Mouse (Mus musculus): ENCODE measurements at regions not wholly inside any gene's neighbourhood (a gene's known extent, or its start where the extent isn't known, plus 50 kb on each side); places are given as distances from the start of the nearest gene placed in this dataset.
A peak's percentile ranks its signal among the peaks of the same experiment; 100 is the strongest.

- H3K27me3 ChIP-seq (ENCODE audit: insufficient read depth, poor library complexity, severe bottlenecking) = no peaks in the 10 kb centered on the region
- H3K36me3 ChIP-seq = no peaks in the 10 kb centered on the region
- no peaks in the 10 kb centered on the region for H3K9me3 ChIP-seq
- H3K4me1 ChIP-seq (replicated peaks) = no peaks in the 10 kb centered on the region
- no peak for DNase-seq (ENCODE audit: low spot score)
- H3K27ac ChIP-seq = no peak overlapping the region
- H3K4me3 ChIP-seq = no peak overlapping the region
- WGBS = 76% methylated on average over 5 of the region's 5 CpGs
These were observed 197.9 kb upstream of the Csf3r start for GRCm38 (mm10) chr4:125826416-125826815.

GRCm38 (mm10) chr4:125835250-125835649 is 189.1 kb upstream of the Csf3r start:
- no peaks in the 10 kb centered on the region for H3K27me3 ChIP-seq (ENCODE audit: insufficient read depth, poor library complexity, severe bottlenecking)
- peak overlapping the region; percentile 9; the same call in 1 of the 2 replicates for H3K4me3 ChIP-seq
- H3K36me3 ChIP-seq = no peaks in the 10 kb centered on the region
- peak; percentile 83 for DNase-seq (ENCODE audit: low spot score)
- no peaks in the 10 kb centered on the region for H3K9me3 ChIP-seq
- peaks cover 14% of the 10 kb centered on the region; the same call in 1 of the 2 replicates for H3K4me1 ChIP-seq (replicated peaks)
- H3K27ac ChIP-seq = no peak overlapping the region
- 0% methylated on average over 8 of the region's 8 CpGs for WGBS

GRCm38 (mm10) chr4:125847568-125847967 is 176.8 kb upstream of the Csf3r start:
- H3K36me3 ChIP-seq = no peaks in the 10 kb centered on the region
- no peak overlapping the region for H3K4me3 ChIP-seq
- H3K9me3 ChIP-seq = no peaks in the 10 kb centered on the region
- peaks cover 26% of the 10 kb centered on the region for H3K4me1 ChIP-seq (replicated peaks)
- peaks cover 4% of the 10 kb centered on the region; the same call in 1 of the 2 replicates for H3K27me3 ChIP-seq (ENCODE audit: insufficient read depth, poor library complexity, severe bottlenecking)
- H3K27ac ChIP-seq = no peak overlapping the region
- no peak for DNase-seq (ENCODE audit: low spot score)
- 93% methylated on average over 3 of the region's 3 CpGs for WGBS

- H3K36me3 ChIP-seq = no peaks in the 10 kb centered on the region
- peaks cover 4% of the 10 kb centered on the region; the same call in 1 of the 2 replicates for H3K27me3 ChIP-seq (ENCODE audit: insufficient read depth, poor library complexity, severe bottlenecking)
- DNase-seq (ENCODE audit: low spot score) = peak; percentile 59
- no peaks in the 10 kb centered on the region for H3K9me3 ChIP-seq
- H3K4me1 ChIP-seq (replicated peaks) = peaks cover 19% of the 10 kb centered on the region
- no peak overlapping the region for H3K4me3 ChIP-seq
- 10% methylated on average over 4 of the region's 4 CpGs for WGBS
- H3K27ac ChIP-seq = no peak overlapping the region
These were observed 174.1 kb upstream of the Csf3r start for GRCm38 (mm10) chr4:125850300-125850699.

- WGBS = 74% methylated on average over 4 of the region's 4 CpGs
- H3K27ac ChIP-seq = no peak overlapping the region; the same call in 1 of the 2 replicates
These were observed 171.8 kb upstream of the Csf3r start for GRCm38 (mm10) chr4:125852545-125852944.

GRCm38 (mm10) chr4:125855983-125856591 is 168.3 kb upstream of the Csf3r start:
- Histone ChIP-seq H3K27ac (peak overlapping the region; percentile 56; the same call in 1 of the 2 replicates), H3K4me1 (replicated peaks) (peaks cover 50% of the 10 kb centered on the region), H3K27me3 (ENCODE audit: insufficient read depth, poor library complexity, severe bottlenecking) (peaks cover 3% of the 10 kb centered on the region; the same call in 1 of the 2 replicates), H3K4me3 (no peak overlapping the region), H3K36me3 (no peaks in the 10 kb centered on the region), H3K9me3 (no peaks in the 10 kb centered on the region)
- no peak for DNase-seq (ENCODE audit: low spot score)
- 52% methylated on average over 11 of the region's 11 CpGs for WGBS

More at GRCm38 (mm10) chr4:125852545-125852944, 171.8 kb upstream of the Csf3r start:
- DNase-seq (ENCODE audit: low spot score) = no peak
- Histone ChIP-seq H3K4me1 (replicated peaks) (peaks cover 33% of the 10 kb centered on the region), H3K27me3 (ENCODE audit: insufficient read depth, poor library complexity, severe bottlenecking) (peaks cover 4% of the 10 kb centered on the region; the same call in 1 of the 2 replicates), H3K4me3 (no peak overlapping the region), H3K9me3 (no peaks in the 10 kb centered on the region), H3K36me3 (no peaks in the 10 kb centered on the region)

GRCm38 (mm10) chr4:125856781-125857180 is 167.6 kb upstream of the Csf3r start:
- 63% methylated on average over 5 of the region's 5 CpGs for WGBS
- no peak overlapping the region for H3K4me3 ChIP-seq
- peak overlapping the region; percentile 56 for H3K27ac ChIP-seq

GRCm38 (mm10) chr4:125865057-125865456 is 159.3 kb upstream of the Csf3r start:
- H3K4me3 ChIP-seq = no peak overlapping the region
- no peak for DNase-seq (ENCODE audit: low spot score)
- 47% methylated on average over 8 of the region's 8 CpGs for WGBS
- no peaks in the 10 kb centered on the region for H3K9me3 ChIP-seq
- no peaks in the 10 kb centered on the region for H3K36me3 ChIP-seq
- no peak overlapping the region for H3K27ac ChIP-seq
- 0 out of 2 replicates have a peak, but pooled peaks cover 5% of the 10 kb centered on the region for H3K27me3 ChIP-seq (ENCODE audit: insufficient read depth, poor library complexity, severe bottlenecking)
- peaks cover 24% of the 10 kb centered on the region for H3K4me1 ChIP-seq (replicated peaks)

More at GRCm38 (mm10) chr4:125856781-125857180, 167.6 kb upstream of the Csf3r start:
- Histone ChIP-seq H3K27me3 (ENCODE audit: insufficient read depth, poor library complexity, severe bottlenecking) (no peaks in the 10 kb centered on the region; the same call in 1 of the 2 replicates), H3K9me3 (no peaks in the 10 kb centered on the region), H3K36me3 (no peaks in the 10 kb centered on the region), H3K4me1 (replicated peaks) (peaks cover 50% of the 10 kb centered on the region)
- no peak for DNase-seq (ENCODE audit: low spot score)

GRCm38 (mm10) chr4:125865728-125866127 is 158.6 kb upstream of the Csf3r start:
- Histone ChIP-seq H3K36me3 (no peaks in the 10 kb centered on the region), H3K4me1 (replicated peaks) (peaks cover 21% of the 10 kb centered on the region), H3K4me3 (no peak overlapping the region), H3K9me3 (no peaks in the 10 kb centered on the region), H3K27me3 (ENCODE audit: insufficient read depth, poor library complexity, severe bottlenecking) (0 out of 2 replicates have a peak, but pooled peaks cover 5% of the 10 kb centered on the region), H3K27ac (no peak overlapping the region)
- DNase-seq (ENCODE audit: low spot score) = no peak
- whole genome bisulfite sequencing = 70% methylated on average over 9 of the region's 9 CpGs

- WGBS = 71% methylated on average over 13 of the region's 13 CpGs
- H3K4me3 ChIP-seq = no peak overlapping the region
- no peak for DNase-seq (ENCODE audit: low spot score)
- H3K27ac ChIP-seq = no peak overlapping the region
- no peaks in the 10 kb centered on the region for H3K9me3 ChIP-seq
- H3K36me3 ChIP-seq = no peaks in the 10 kb centered on the region
- H3K4me1 ChIP-seq (replicated peaks) = peaks cover 6% of the 10 kb centered on the region; the same call in 1 of the 2 replicates
- H3K27me3 ChIP-seq (ENCODE audit: insufficient read depth, poor library complexity, severe bottlenecking) = peaks cover 5% of the 10 kb centered on the region; the same call in 1 of the 2 replicates
These were observed 153.1 kb upstream of the Csf3r start for GRCm38 (mm10) chr4:125871211-125871610.

GRCm38 (mm10) chr4:125880028-125880427 is 144.3 kb upstream of the Csf3r start:
- WGBS = 73% methylated on average over 6 of the region's 6 CpGs
- H3K4me3 ChIP-seq = no peak overlapping the region
- H3K27me3 ChIP-seq (ENCODE audit: insufficient read depth, poor library complexity, severe bottlenecking) = no peaks in the 10 kb centered on the region; the same call in 1 of the 2 replicates
- H3K4me1 ChIP-seq (replicated peaks) = peaks cover 25% of the 10 kb centered on the region
- H3K9me3 ChIP-seq = no peaks in the 10 kb centered on the region
- no peaks in the 10 kb centered on the region for H3K36me3 ChIP-seq
- H3K27ac ChIP-seq = no peak overlapping the region; the same call in 1 of the 2 replicates
- DNase-seq (ENCODE audit: low spot score) = no peak

- 63% methylated on average over 3 of the region's 3 CpGs for WGBS
- no peak for DNase-seq (ENCODE audit: low spot score)
These were observed 141.8 kb upstream of the Csf3r start for GRCm38 (mm10) chr4:125882531-125882930.

GRCm38 (mm10) chr4:125890510-125890909 is 133.8 kb upstream of the Csf3r start:
- no peaks in the 10 kb centered on the region for H3K36me3 ChIP-seq
- 0 out of 2 replicates have a peak, but pooled peaks cover 4% of the 10 kb centered on the region for H3K9me3 ChIP-seq
- DNase-seq (ENCODE audit: low spot score) = no peak
- no peak overlapping the region for H3K27ac ChIP-seq
- H3K4me1 ChIP-seq (replicated peaks) = peaks cover 7% of the 10 kb centered on the region
- no peak overlapping the region for H3K4me3 ChIP-seq
- H3K27me3 ChIP-seq (ENCODE audit: insufficient read depth, poor library complexity, severe bottlenecking) = no peaks in the 10 kb centered on the region
- WGBS = 53% methylated on average over 4 of the region's 4 CpGs

More at GRCm38 (mm10) chr4:125882531-125882930, 141.8 kb upstream of the Csf3r start:
- H3K9me3 ChIP-seq = 0 out of 2 replicates have a peak, but pooled peaks cover 4% of the 10 kb centered on the region
- no peaks in the 10 kb centered on the region; the same call in 1 of the 2 replicates for H3K27me3 ChIP-seq (ENCODE audit: insufficient read depth, poor library complexity, severe bottlenecking)
- no peaks in the 10 kb centered on the region for H3K36me3 ChIP-seq
- H3K4me1 ChIP-seq (replicated peaks) = peaks cover 25% of the 10 kb centered on the region
- no peak overlapping the region for H3K4me3 ChIP-seq
- H3K27ac ChIP-seq = peak overlapping the region; percentile 50; the same call in 1 of the 2 replicates
